Comparison of ENCODE assay signal across 8 mouse cellular contexts in the genomic region with DNA sequence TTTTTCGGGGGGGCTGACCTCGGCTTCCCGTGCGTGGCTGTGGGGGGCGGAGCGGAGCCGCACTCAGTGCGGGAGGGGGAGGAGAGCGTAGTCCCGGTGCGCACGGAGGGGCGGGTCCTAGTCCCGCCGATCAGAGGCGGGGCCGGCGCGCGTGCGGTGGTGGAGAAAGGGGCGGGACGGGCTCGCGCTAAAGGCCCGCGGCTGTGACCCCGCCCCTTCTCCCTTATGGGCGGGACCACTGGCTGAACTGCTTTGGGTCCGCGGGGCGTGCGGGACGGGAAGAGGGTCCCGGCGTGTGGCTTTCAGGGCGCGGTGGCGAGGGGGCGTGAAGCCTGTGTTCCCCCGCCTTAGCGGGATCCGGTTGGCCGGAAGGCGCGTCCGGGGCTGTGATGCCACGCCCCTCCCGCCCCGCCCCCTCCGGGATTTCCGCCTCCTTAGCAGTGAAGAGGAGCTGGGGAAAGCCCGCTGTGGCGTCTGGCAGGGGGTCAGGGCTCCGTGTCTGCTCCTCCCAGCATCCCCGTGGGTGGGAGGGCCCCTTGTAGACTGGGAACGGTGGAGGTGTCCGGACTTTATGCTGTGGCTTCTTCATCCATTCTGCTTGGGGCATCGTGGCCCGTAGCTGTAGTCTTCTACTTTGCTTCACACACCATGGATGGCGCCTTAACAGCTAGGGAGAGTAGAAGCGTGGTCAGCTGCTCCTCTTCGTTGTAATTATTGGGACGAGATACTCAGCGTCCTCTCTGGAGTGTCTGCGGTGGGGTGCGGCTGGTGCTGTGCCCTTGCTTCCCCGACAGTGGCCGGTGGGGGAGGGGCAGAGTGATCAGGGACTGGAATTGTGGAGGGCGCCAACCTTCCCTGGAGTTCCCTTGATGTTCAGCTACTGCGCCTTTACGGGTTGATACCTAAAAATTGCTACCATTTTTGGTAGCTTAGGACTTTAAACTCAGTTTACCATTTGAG. TPM values are rescaled to one million over a fixed set of nuclear protein-coding genes. Genes with fewer than 3 reads are reported as not detected.
DNase-seq lines count a peak whose midpoint lies in the region; ATAC-seq and TF ChIP-seq lines count a peak whose summit lies in the region.

No protein-coding gene starts in this region.

- peak overlapping the region; percentile 87 for H3K9ac ChIP-seq in heart, embryonic 15.5 days
- peak overlapping the region; percentile 79 for H3K9ac ChIP-seq in liver, embryonic 14.5 days (replicated peaks)
- H3K9ac ChIP-seq in stomach, embryonic 15.5 days = peak overlapping the region; percentile 74

- under 1% methylated on average over 69 of the region's 72 CpGs for WGBS in forebrain, embryonic 10.5 days
- under 1% methylated on average over 66 of the region's 72 CpGs for WGBS in heart, embryonic 15.5 days
- WGBS in liver, embryonic 14.5 days (ENCODE audit: insufficient replicate concordance) = under 1% methylated on average over 65 of the region's 72 CpGs
- under 1% methylated on average over 72 of the region's 72 CpGs for WGBS in stomach, embryonic 15.5 days

- no peak for TF ChIP-seq EP300 in liver, embryonic 14.5 days (IDR thresholded peaks at IDR 0.05; ENCODE audit: low read depth)

- peak; percentile 74 to 75 for DNase-seq in CD8-positive naive resting alpha-beta T cell, adult 2 months (ENCODE audit: low read depth in 2 of 2, low spot score in 2 of 2)
- peak; percentile 83 for DNase-seq in forebrain, embryonic 10.5 days (ENCODE audit: extremely low spot score, low spot score)
- peak; percentile 93 to 95 for DNase-seq in kidney, postnatal 36 days
- DNase-seq in liver, embryonic 14.5 days (ENCODE audit: low read depth in 3 of 3, low spot score in 3 of 3) = peak; percentile 76 to 81 (median 79)
- DNase-seq in neural tube, embryonic 10.5 days (ENCODE audit: extremely low spot score, low spot score) = peak; percentile 90

- H3K4me1 ChIP-seq in brown adipose tissue, adult 24 weeks (ENCODE audit: control insufficient read depth, insufficient read depth, insufficient read length, low read length) = peaks cover 3% of the 10 kb centered on the region; the same call in 1 of the 2 replicates
- H3K4me1 ChIP-seq in forebrain, embryonic 10.5 days = peaks cover 29% of the 10 kb centered on the region
- peaks cover 23% of the 10 kb centered on the region for H3K4me1 ChIP-seq in heart, embryonic 15.5 days (replicated peaks)
- peaks cover 9 to 13% of the 10 kb centered on the region in 2 experiments for H3K4me1 ChIP-seq in liver, embryonic 14.5 days (replicated peaks; ENCODE audit: control insufficient read depth in 2 of 2, insufficient read depth in 2 of 2, low read length in 1 of 2)
- peaks cover 12% of the 10 kb centered on the region; the same call in 1 of the 2 replicates for H3K4me1 ChIP-seq in stomach, embryonic 15.5 days

- peak; percentile 32 for ATAC-seq in heart, embryonic 15.5 days (replicated peaks; ENCODE audit: insufficient number of reproducible peaks, insufficient read depth, low FRiP score, low read depth)
- peak; percentile 45 for ATAC-seq in liver, embryonic 14.5 days (ENCODE audit: insufficient read depth)
- peak; percentile 13 for ATAC-seq in stomach, embryonic 15.5 days (ENCODE audit: insufficient read depth, low FRiP score, low read depth)

- peaks cover 15% of the 10 kb centered on the region for H3K36me3 ChIP-seq in forebrain, embryonic 10.5 days (replicated peaks)
- H3K36me3 ChIP-seq in heart, embryonic 15.5 days = no peaks in the 10 kb centered on the region
- H3K36me3 ChIP-seq in liver, embryonic 14.5 days (replicated peaks; ENCODE audit: control insufficient read depth, insufficient read depth, low read depth) = no peaks in the 10 kb centered on the region
- no peaks in the 10 kb centered on the region for H3K36me3 ChIP-seq in stomach, embryonic 15.5 days

- no peaks in the 10 kb centered on the region for H3K9me3 ChIP-seq in forebrain, embryonic 10.5 days
- no peaks in the 10 kb centered on the region for H3K9me3 ChIP-seq in heart, embryonic 15.5 days (replicated peaks)
- H3K9me3 ChIP-seq in liver, embryonic 14.5 days (ENCODE audit: control insufficient read depth, low read length) = no peaks in the 10 kb centered on the region
- H3K9me3 ChIP-seq in stomach, embryonic 15.5 days = no peaks in the 10 kb centered on the region

- peak overlapping the region; percentile 74 for H3K27ac ChIP-seq in brown adipose tissue, adult 24 weeks (replicated peaks; ENCODE audit: low read depth, low read length)
- H3K27ac ChIP-seq in forebrain, embryonic 10.5 days = peak overlapping the region; percentile 97
- H3K27ac ChIP-seq in heart, embryonic 15.5 days = peak overlapping the region; percentile 100
- H3K27ac ChIP-seq in liver, embryonic 14.5 days = peak overlapping the region; percentile 86
- H3K27ac ChIP-seq in stomach, embryonic 15.5 days = peak overlapping the region; percentile 99

- no peaks in the 10 kb centered on the region for H3K27me3 ChIP-seq in forebrain, embryonic 10.5 days (ENCODE audit: poor library complexity, severe bottlenecking)
- H3K27me3 ChIP-seq in heart, embryonic 15.5 days = no peaks in the 10 kb centered on the region
- H3K27me3 ChIP-seq in liver, embryonic 14.5 days (ENCODE audit: control insufficient read depth, insufficient read depth, low read length) = no peaks in the 10 kb centered on the region
- no peaks in the 10 kb centered on the region for H3K27me3 ChIP-seq in stomach, embryonic 15.5 days (replicated peaks)

- H3K4me3 ChIP-seq in brown adipose tissue, adult 24 weeks (ENCODE audit: insufficient read depth, low read depth, low read length) = peak overlapping the region; percentile 90
- peak overlapping the region; percentile 94 for H3K4me3 ChIP-seq in forebrain, embryonic 10.5 days
- peak overlapping the region; percentile 92 for H3K4me3 ChIP-seq in heart, embryonic 15.5 days
- peak overlapping the region; percentile 73 to 82 for H3K4me3 ChIP-seq in liver, embryonic 14.5 days (ENCODE audit: insufficient read depth in 1 of 2, low read depth in 2 of 2, low read length in 2 of 2)
- H3K4me3 ChIP-seq in stomach, embryonic 15.5 days (replicated peaks) = peak overlapping the region; percentile 94

- TF ChIP-seq CTCF in liver, embryonic 14.5 days (IDR thresholded peaks at IDR 0.05; ENCODE audit: low read depth) = no peak

- peak overlapping the region; percentile 86 for H3K4me2 ChIP-seq in heart, embryonic 15.5 days
- H3K4me2 ChIP-seq in liver, embryonic 14.5 days (ENCODE audit: low read depth) = peak overlapping the region; percentile 90
- peak overlapping the region; percentile 71 for H3K4me2 ChIP-seq in stomach, embryonic 15.5 days

RNA-seq across cellular contexts. Expression of a gene that starts 5.1 kb away (rescaled TPM):
- 14.9 and 20.4 TPM in 2 replicates for polyA plus RNA-seq in brown adipose tissue, adult 24 weeks (2012; ENCODE audit: insufficient read depth, insufficient read length, missing spikeins)
- polyA plus RNA-seq in forebrain, embryonic 10.5 days (2016; fragmentation: Nextera tagmentation; extraction: Ambion mirVana) = 53.9 and 54.5 TPM in 2 replicates
- polyA plus RNA-seq in heart, embryonic 15.5 days (2015; fragmentation: Nextera tagmentation; extraction: Ambion mirVana) = 15.7 and 24.4 TPM in 2 replicates
- polyA plus RNA-seq in liver, embryonic 14.5 days (2012; rRNA removed) = 20.5 and 21.6 TPM in 2 replicates
- polyA plus RNA-seq in liver, embryonic 14.5 days (2014; fragmentation: Nextera tagmentation; extraction: Ambion mirVana) = 14.9 and 16.9 TPM in 2 replicates
- polyA plus RNA-seq in stomach, embryonic 15.5 days (2015; fragmentation: Nextera tagmentation; extraction: Ambion mirVana) = 27.1 and 28.4 TPM in 2 replicates

RNA-seq across cellular contexts. Expression of a gene that starts 53.5 kb away (rescaled TPM):
- 33.1 and 72.3 TPM in 2 replicates for polyA plus RNA-seq in brown adipose tissue, adult 24 weeks (2012; ENCODE audit: insufficient read depth, insufficient read length, missing spikeins)
- polyA plus RNA-seq in forebrain, embryonic 10.5 days (2016; fragmentation: Nextera tagmentation; extraction: Ambion mirVana) = 63.3 and 68.8 TPM in 2 replicates
- 45.6 and 65.5 TPM in 2 replicates for polyA plus RNA-seq in heart, embryonic 15.5 days (2015; fragmentation: Nextera tagmentation; extraction: Ambion mirVana)
- 27.1 and 35.4 TPM in 2 replicates for polyA plus RNA-seq in liver, embryonic 14.5 days (2012; rRNA removed)
- 7.4 and 11.5 TPM in 2 replicates for polyA plus RNA-seq in liver, embryonic 14.5 days (2014; fragmentation: Nextera tagmentation; extraction: Ambion mirVana)
- 63.1 and 71.1 TPM in 2 replicates for polyA plus RNA-seq in stomach, embryonic 15.5 days (2015; fragmentation: Nextera tagmentation; extraction: Ambion mirVana)

Comparison
In these comparisons a context has a peak if more than half of its experiments do, and no peak if none do; other contexts are left out.
1. Peak in every context shown above with its lines: DNase-seq, ATAC-seq, H3K4me3 ChIP-seq and H3K27ac ChIP-seq.